Mouse (Mus musculus) liver, adult 2 months (tissue): ENCODE data around the gene Ruvbl2. TPM values are rescaled to one million over a fixed set of nuclear protein-coding genes. Genes with fewer than 3 reads are reported as not detected.
"Not testable (repeated sequence)": the region's sequence is repeated elsewhere in the genome, so short reads cannot be mapped to it uniquely, and the experiment has no call there.

ENCODE experiments used
- DNase-seq: peaks from one replicate; pipeline ENCODE4 v3.0.0-alpha.2; 2011; ENCODE audit warnings: low read depth, low spot score; ENCODE audit errors: extremely low read depth
- H3K27ac ChIP-seq: fragments of 200-500 bp; replicated peaks from 2 replicates; pipeline ENCODE4 v1.5.1; 2012; ENCODE audit warnings: low read depth, mild to moderate bottlenecking, control low read depth, inconsistent platforms, low read length; ENCODE audit not compliant: insufficient read depth
- H3K27me3 ChIP-seq: fragments of 200-500 bp; 2 replicates; pipeline ENCODE4 v1.6.1; 2012; ENCODE audit warnings: mild to moderate bottlenecking, moderate library complexity, low read length, inconsistent platforms; ENCODE audit not compliant: control insufficient read depth, insufficient read depth
- H3K36me3 ChIP-seq: fragments of 200-500 bp; 2 replicates; pipeline ENCODE4 v1.6.1; 2012; ENCODE audit warnings: low read length, inconsistent platforms; ENCODE audit not compliant: control insufficient read depth, insufficient read depth
- H3K4me1 ChIP-seq: fragments of 200-500 bp; 2 replicates; pipeline ENCODE4 v1.6.1; 2011; ENCODE audit warnings: low read length; ENCODE audit not compliant: control insufficient read depth, insufficient read depth
- H3K4me3 ChIP-seq: fragments of 200-500 bp; 2 replicates; pipeline ENCODE4 v1.5.1; 2011; ENCODE audit warnings: low read depth, mild to moderate bottlenecking, control low read depth, low read length, moderate library complexity; ENCODE audit not compliant: insufficient read depth
- H3K79me2 ChIP-seq: fragments of 200-500 bp; 2 replicates; pipeline ENCODE4 v1.6.1; 2012; ENCODE audit warnings: inconsistent platforms, mild to moderate bottlenecking, low read length, moderate library complexity; ENCODE audit not compliant: control insufficient read depth, insufficient read depth
- H3K9ac ChIP-seq: fragments of 200-500 bp; 2 replicates; pipeline ENCODE4 v1.6.1; 2012; ENCODE audit warnings: low read depth, mild to moderate bottlenecking, control low read depth, inconsistent platforms, low read length
- CTCF ChIP-seq: fragments of 200-500 bp; IDR thresholded peaks from 2 replicates; pipeline ENCODE4 v1.5.1; 2011; ENCODE audit warnings: low read depth, low read length, control low read depth
- POLR2A ChIP-seq: fragments of 200-500 bp; IDR thresholded peaks from 2 replicates; pipeline ENCODE4 v1.6.1; 2011; ENCODE audit warnings: low read length, control low read depth; ENCODE audit not compliant: insufficient read depth; ENCODE audit errors: extremely low read depth
- WGBS: fragments of 180-500 bp; shearing (Covaris S2); methylation state at CpG from one replicate; pipeline ENCODE4 v1.1.7; 2018; 5-methylcytosine and 5-hydroxymethylcytosine counted together
- polyA plus RNA-seq: library from polyadenylated mRNA; depleted of rRNA; stranded (reverse); fragments of >200 nt; gene quantifications from 2 replicates; pipeline ENCODE4 v1.2.3, GENCODE M21; 2012; rRNA removed
- total RNA-seq: library from RNA; depleted of rRNA; stranded (reverse); fragments of >200 nt; gene quantifications from 2 replicates; pipeline ENCODE4 v1.2.3, GENCODE M21; 2014; rRNA removed

Gene Ruvbl2
- total RNA-seq (8.9 and 12.3 TPM in 2 replicates), polyA plus RNA-seq (18.4 and 28.8 TPM in 2 replicates)

DNA sequence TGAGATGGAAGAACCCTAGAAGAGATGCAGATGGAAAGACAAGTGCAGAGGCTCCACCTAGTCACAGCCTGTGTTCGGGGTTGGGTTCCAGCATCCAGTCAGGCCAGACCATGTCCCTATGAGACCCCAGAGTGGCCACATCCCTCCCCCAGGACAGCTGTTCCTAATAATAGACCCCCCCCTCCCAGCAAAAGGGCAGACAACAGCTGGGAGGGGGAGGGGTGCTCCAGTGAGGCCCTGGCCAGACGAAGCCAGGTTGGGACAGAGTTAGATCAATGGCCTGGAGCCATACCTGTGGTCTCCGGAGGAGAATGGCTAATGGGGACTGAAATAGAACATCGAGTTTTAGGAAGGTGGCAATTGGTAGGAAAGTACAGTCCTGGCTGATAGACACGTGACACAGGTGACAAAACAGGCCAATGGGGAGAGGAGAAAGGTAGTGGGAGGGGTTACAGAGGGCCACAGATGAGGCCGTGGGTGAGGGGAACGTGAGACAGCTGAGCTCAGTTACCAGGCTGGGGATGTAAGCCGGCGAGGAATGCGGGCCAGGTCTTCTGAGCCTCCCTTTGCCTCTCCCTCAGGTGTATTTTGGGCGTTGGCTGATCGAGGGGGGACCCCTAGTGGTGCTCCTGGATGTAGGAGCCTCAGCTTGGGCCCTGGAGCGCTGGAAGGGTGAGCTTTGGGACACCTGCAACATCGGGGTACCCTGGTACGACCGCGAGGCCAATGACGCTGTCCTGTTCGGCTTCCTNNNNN, at the start of gene Ruvbl2:
Gene Ruvbl2 (minus strand): TSS at position 576 of the 756 bp plus-strand sequence.
- DNase-seq: no peak
- H3K36me3 ChIP-seq: no peaks in the 10 kb centered on the region; the same call in 1 of the 2 replicates
- H3K4me1 ChIP-seq: peaks cover 14% of the 10 kb centered on the region
- H3K79me2 ChIP-seq: peaks cover 8% of the 10 kb centered on the region; the same call in 1 of the 2 replicates
- H3K27ac ChIP-seq: no peak within 1 kb of the TSS
- H3K9ac ChIP-seq: no peak within 1 kb of the TSS
- WGBS: 64% methylated on average over 19 of the region's 19 CpGs
- no peaks in the 10 kb centered on the region for H3K27me3 ChIP-seq
- no peak within 1 kb of the TSS for H3K4me3 ChIP-seq
- TF ChIP-seq CTCF (no peak), POLR2A (0 out of 2 replicates have a peak, but pooled peaks have one; percentile 11)

DNA sequence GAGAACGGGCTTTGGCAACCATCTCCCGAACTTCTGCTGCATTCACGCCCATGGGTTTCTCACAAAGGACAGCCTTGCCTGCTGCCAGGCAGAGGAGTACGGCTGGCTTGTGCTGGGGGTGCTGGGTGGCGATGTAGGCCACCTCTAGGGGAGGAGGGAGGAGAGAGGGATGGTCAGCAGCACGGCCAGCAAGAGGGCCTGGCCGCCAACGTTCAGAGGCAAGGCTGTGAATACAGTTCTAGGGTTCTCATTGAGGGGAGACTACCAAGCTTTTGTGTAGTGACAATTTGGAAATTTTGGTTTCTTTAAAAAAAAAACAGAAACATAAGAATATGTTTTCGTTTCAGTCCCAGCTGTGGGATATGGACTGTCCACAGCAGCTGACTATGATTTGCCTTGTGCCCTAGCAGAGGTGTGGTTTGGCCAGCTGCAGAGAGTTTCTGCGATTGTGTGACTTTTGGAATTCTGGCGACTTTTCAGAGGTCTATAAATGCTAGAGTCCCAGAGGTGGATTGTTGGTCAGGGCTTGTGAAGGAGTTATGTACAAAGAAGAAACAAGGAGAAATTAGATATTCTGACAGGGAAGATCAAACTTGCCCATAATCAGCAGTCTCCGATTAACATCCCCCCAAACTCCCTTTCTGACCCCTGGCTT, 49.0 kb upstream of the Ruvbl2 start, which contains the start of gene Gm45808:
Gene Gm45808 (minus strand): TSS at position 51 of the 655 bp plus-strand sequence.
- Histone ChIP-seq H3K36me3 (peaks cover 13% of the 10 kb centered on the region; the same call in 1 of the 2 replicates), H3K4me3 (peak within 1 kb of the TSS; percentile 76), H3K27me3 (no peaks in the 10 kb centered on the region), H3K4me1 (peaks cover 40% of the 10 kb centered on the region), H3K27ac (peak within 1 kb of the TSS; percentile 94), H3K79me2 (peaks cover 9% of the 10 kb centered on the region; the same call in 1 of the 2 replicates), H3K9ac (peak within 1 kb of the TSS; percentile 87)
- WGBS: 39% methylated on average over 12 of the region's 12 CpGs
- DNase-seq: peak; percentile 96
- TF ChIP-seq POLR2A: no peak
- no peak for TF ChIP-seq CTCF

DNA sequence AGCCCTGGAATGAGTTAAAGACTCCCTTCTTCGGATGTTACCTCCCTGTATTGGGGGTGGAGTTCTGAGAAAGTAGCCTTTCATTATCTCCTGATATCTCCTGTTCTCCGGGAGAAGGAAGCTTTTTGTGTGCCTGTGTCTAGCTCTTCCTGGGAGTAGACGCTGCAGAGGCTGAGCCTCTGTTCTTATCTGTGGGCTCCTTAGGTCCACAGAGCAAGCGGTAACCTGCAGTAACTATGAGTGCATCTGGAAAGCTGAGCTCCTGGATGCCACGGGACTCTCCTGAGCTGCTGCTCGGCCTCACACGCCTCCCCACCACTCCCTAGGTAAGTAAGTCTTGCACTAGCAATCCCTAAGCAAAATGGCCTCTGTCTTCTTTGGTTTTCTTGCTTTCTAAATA, 48.3 kb upstream of the Ruvbl2 start:
- Histone ChIP-seq H3K9ac (peak overlapping the region; percentile 46), H3K36me3 (peaks cover 13% of the 10 kb centered on the region; the same call in 1 of the 2 replicates), H3K27me3 (no peaks in the 10 kb centered on the region), H3K79me2 (peaks cover 9% of the 10 kb centered on the region; the same call in 1 of the 2 replicates), H3K27ac (peak overlapping the region; percentile 94), H3K4me3 (no peak overlapping the region), H3K4me1 (peaks cover 41% of the 10 kb centered on the region)
- TF ChIP-seq CTCF (no peak), POLR2A (no peak)
- 54% methylated on average over 7 of the region's 7 CpGs for WGBS
- no peak for DNase-seq

DNA sequence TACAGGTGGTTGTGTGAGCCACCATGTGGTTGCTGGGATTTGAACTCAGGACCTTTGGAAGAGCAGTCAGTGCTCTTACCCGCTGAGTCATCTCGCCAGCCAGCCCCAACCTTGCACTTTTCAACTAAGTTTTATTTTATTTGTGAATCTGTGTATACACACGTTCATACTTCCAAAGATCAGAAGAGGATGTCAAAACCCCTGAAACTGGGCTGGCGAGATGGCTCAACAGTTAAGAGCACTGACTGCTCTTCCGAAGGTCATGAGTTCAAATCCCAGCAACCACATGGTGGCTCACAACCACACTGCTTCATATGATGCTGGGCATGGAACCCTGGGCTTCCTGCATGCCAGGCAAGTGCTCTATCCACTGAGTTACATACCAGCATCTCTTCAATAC, 47.1 kb upstream of the Ruvbl2 start:
- H3K27me3 ChIP-seq: not testable (repeated sequence)
- 34% methylated on average over 5 of the region's 5 CpGs for WGBS

DNA sequence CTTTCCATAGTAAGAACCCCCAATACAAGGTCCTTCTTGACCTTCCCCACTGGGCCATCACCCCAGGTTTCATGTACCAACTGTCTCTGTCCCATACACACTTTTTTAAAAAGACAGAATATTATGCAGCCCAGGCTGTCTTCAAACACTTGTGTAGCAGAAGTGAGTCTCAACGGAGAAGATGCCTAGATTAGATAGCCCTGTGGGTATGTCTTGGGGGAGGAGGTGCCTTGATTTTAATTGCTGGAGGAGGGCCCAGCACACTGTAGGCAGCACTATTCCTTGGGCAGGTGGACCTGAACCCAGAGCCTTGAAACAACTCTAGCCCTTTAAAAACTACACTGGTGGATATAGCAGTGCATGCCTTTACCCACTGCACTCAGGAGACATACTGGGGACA, 44.3 kb upstream of the Ruvbl2 start:
- no peak for TF ChIP-seq CTCF
- no peak for TF ChIP-seq POLR2A
- WGBS: 80% methylated on average over 1 of the region's 1 CpGs
- H3K79me2 ChIP-seq: peaks cover 2% of the 10 kb centered on the region; the same call in 1 of the 2 replicates
- no peak for DNase-seq
- peak overlapping the region; percentile 38 for H3K27ac ChIP-seq
- peaks cover 27% of the 10 kb centered on the region; the same call in 1 of the 2 replicates for H3K36me3 ChIP-seq
- H3K9ac ChIP-seq: no peak overlapping the region
- no peaks in the 10 kb centered on the region for H3K27me3 ChIP-seq
- H3K4me1 ChIP-seq: peaks cover 26% of the 10 kb centered on the region
- no peak overlapping the region for H3K4me3 ChIP-seq

More for the DNA sequence above, 47.1 kb upstream of the Ruvbl2 start:
- H3K79me2 ChIP-seq, DNase-seq, H3K9ac ChIP-seq, H3K4me3 ChIP-seq: not testable (repeated sequence)
- Histone ChIP-seq H3K4me1 (peaks cover 39% of the 10 kb centered on the region), H3K27ac (0 out of 2 replicates have a peak overlapping the region, but pooled peaks have one; percentile 13), H3K36me3 (peaks cover 14% of the 10 kb centered on the region; the same call in 1 of the 2 replicates)
